Mouse (Mus musculus) bone marrow macrophage, adult 2 months (primary cell): ENCODE results near the gene Pacs1.

Experiments used
- CTCF ChIP-seq: IDR thresholded peaks from 2 replicates; pipeline ENCODE4 v1.5.1; 2012; ENCODE audit warnings: low read depth, mild to moderate bottlenecking, low read length, moderate library complexity
- POLR2A ChIP-seq: IDR thresholded peaks from 2 replicates; pipeline ENCODE4 v1.6.1; 2012; ENCODE audit warnings: mild to moderate bottlenecking, low read depth, low read length, borderline replicate concordance

DNA sequence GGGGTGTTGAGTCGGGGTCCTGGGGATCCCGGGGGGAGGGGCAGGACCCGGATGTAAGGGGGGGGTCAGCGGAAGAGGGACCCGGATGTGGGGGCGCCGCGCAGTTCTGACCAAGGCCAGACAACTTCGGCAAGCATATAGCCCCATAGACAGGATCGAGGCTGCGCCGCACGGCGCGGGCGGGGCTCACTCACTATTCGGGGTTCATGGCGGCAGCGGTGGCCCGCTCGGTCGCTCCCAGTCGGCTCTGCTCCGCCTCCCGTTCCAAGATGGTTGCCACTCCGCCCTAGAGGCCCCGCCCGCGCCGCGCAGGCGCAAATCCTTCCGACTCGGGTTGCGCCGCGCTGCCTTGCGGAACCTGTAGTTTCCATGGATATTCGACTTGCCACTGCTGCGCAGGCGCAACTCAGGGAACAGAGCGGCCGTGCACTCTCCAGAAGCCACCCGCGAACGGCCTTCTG lies 166.2 kb downstream of the Pacs1 start, which contains the start of gene Rab1b:
- TF ChIP-seq CTCF (no peak), POLR2A (no peak)
